Mouse (Mus musculus): Measurements from ENCODE around the gene Ppox.

DNA sequence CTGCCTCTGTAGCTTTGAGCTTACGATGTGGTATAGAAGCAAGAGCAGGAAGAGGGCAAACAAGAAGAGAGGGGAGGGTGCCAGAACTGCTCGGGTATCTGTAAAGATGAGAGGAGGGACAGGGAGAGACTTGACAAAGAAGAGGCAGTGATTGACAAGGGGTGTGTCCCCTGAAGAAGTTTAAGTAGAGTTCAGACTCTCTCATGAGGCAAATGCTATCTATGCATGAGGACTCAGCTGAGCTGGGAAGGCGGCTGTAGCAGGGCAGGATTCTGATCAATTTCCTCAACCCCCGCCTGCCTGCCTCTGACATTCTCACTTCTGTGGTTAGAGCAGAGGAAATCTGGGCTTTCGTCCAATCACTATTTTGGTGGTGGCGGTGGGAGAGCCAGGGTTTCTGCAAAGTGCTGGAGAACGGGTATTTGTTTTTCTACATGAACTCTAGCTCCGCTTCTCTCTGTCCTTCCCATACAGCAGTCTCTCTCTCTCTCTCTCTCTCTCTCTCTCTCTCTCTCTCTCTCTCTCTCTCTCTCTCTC lies 18.3 kb downstream of the Ppox start:
- TF ChIP-seq GATA2 (IDR thresholded peaks at IDR 0.05; ENCODE audit: borderline replicate concordance, low read depth, low read length) (no peak), CTCF (IDR thresholded peaks at IDR 0.05; ENCODE audit: low read depth, low read length) (no peak)

Data from G1E (cell line).